Mouse (Mus musculus): ENCODE measurements around the gene Sema3e. TPM values are rescaled to one million over a fixed set of nuclear protein-coding genes. Genes with fewer than 3 reads are reported as not detected.
A peak's percentile ranks its signal among the peaks of the same experiment; 100 is the strongest.

Gene Sema3e
- polyA plus RNA-seq, 1 experiment from 2014 or later = 5.5 TPM

DNA sequence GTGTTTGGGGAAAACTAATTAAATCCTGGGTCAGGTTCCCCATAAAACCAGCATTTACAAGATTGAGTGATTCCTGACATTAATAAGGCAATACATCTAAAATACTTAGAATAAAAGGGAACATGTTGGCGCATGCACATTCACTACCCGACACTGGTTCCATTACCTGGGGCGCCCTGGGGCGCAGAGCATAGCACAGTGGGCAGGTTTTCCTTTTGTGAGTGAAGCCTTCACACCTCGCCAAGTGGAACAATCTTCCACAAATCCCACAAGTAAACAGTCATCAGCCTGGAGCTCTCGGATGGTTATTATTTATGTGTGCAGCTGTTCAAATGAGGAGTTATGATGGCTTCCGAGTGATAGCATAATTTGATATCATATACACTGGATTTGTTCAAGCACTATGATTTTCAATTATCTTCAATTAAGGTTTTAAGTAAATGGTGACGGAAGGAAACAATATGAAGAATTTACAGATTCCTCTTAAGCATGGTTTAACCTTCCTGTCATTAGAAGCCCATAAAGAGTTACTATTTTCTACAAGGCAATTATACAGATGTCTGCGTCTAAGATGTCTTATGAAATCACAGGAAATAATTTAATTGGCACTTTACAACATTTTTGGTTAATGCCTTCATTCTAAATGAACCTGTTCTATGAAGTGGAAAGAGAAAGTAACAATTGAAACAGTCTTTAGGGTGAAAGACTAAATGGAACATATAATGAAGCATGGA is 65.0 kb downstream of the Sema3e start:
- no peaks in the 10 kb centered on the region for H3K9me3 ChIP-seq
- H3K36me3 ChIP-seq = no peaks in the 10 kb centered on the region
- ATAC-seq (ENCODE audit: low FRiP score, low read depth) = peak; percentile 64
- 49% methylated on average over 9 of the region's 9 CpGs for WGBS
- no peak overlapping the region for H3K27ac ChIP-seq
- no peak overlapping the region for H3K9ac ChIP-seq
- no peak overlapping the region for H3K4me2 ChIP-seq (replicated peaks)
- H3K4me1 ChIP-seq = peaks cover 19% of the 10 kb centered on the region; the same call in 1 of the 2 replicates
- H3K27me3 ChIP-seq = no peaks in the 10 kb centered on the region
- H3K4me3 ChIP-seq = no peak overlapping the region

DNA sequence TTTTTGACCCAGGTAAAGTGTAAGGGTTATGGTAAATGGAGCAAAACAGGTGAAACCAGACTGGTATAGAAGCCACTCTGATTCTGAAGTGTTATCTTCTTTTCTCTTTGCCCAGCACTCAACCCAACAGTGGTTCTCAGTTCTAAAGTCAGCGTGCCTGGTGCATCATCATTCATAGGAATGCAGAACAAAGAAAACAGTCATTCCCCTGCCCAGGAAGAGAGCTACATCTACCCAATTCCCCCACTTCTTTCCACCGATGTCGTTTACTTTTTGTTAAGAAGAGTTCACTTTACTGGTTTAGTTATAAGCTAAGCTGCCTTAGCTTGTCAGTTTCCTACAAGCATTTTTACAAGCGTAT is 65.5 kb downstream of the Sema3e start:
- WGBS = 47% methylated on average over 4 of the region's 4 CpGs
- Histone ChIP-seq H3K36me3 (no peaks in the 10 kb centered on the region), H3K4me1 (peaks cover 19% of the 10 kb centered on the region; the same call in 1 of the 2 replicates), H3K27me3 (no peaks in the 10 kb centered on the region), H3K27ac (no peak overlapping the region), H3K9ac (no peak overlapping the region), H3K4me2 (replicated peaks) (no peak overlapping the region), H3K4me3 (no peak overlapping the region), H3K9me3 (no peaks in the 10 kb centered on the region)
- no peak for ATAC-seq (ENCODE audit: low FRiP score, low read depth)

DNA sequence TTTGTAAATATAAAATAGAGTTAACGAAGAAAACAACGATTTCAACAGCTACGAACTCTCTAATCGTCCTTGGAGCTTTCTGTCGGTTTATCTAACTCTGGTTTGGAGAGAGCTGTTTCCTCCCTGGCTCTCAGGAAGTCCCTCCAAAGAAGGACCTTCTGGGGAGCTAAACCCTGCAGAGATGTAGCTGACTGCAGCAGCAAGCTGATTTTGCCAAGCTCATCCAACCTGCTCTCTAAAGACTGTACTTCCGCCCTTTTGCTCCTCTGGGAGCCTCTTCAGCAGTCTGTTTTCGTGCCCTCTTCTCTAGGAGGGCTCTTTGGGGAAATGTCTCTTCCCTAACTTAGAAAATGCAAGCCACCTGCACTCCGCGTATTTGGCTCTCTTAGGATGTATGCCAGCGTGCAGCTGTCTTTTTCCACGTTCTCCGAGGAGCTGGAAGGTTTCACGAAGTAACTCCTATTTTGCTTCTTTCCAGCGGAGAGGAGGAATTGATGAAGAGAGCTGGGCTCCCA is 67.2 kb downstream of the Sema3e start:
- Histone ChIP-seq H3K4me2 (replicated peaks) (peak overlapping the region; percentile 40), H3K4me1 (peaks cover 19% of the 10 kb centered on the region; the same call in 1 of the 2 replicates), H3K36me3 (no peaks in the 10 kb centered on the region), H3K27ac (no peak overlapping the region), H3K9me3 (no peaks in the 10 kb centered on the region), H3K27me3 (no peaks in the 10 kb centered on the region), H3K9ac (no peak overlapping the region), H3K4me3 (no peak overlapping the region)
- ATAC-seq (ENCODE audit: low FRiP score, low read depth) = no peak
- 40% methylated on average over 14 of the region's 14 CpGs for WGBS

DNA sequence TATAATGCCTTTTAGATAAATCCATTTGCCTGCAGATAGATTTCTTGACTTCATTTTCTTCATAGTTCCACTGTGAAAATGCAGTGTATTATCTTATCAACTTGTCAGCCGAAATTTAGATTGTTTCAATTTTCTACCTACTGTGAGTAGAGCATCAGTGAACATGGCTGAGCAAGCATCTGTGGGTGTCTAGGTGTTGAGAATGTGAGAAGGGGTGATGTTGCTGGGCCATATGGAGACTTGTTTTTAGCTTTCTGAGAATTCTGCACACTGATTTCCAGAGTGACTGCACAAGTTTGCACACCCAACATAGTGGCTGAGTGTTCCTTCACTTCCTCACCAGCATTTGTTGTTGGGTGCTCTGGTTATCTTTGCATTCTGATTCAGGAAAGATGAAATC is 71.1 kb downstream of the Sema3e start:
- H3K4me1 ChIP-seq = peaks cover 7% of the 10 kb centered on the region; the same call in 1 of the 2 replicates
- no peak for ATAC-seq (ENCODE audit: low FRiP score, low read depth)
- no peaks in the 10 kb centered on the region for H3K27me3 ChIP-seq
- H3K4me3 ChIP-seq = no peak overlapping the region
- no peak overlapping the region for H3K4me2 ChIP-seq (replicated peaks)
- H3K27ac ChIP-seq = no peak overlapping the region
- no peaks in the 10 kb centered on the region for H3K36me3 ChIP-seq
- WGBS = 89% methylated on average over 1 of the region's 1 CpGs
- no peaks in the 10 kb centered on the region for H3K9me3 ChIP-seq
- H3K9ac ChIP-seq = no peak overlapping the region

DNA sequence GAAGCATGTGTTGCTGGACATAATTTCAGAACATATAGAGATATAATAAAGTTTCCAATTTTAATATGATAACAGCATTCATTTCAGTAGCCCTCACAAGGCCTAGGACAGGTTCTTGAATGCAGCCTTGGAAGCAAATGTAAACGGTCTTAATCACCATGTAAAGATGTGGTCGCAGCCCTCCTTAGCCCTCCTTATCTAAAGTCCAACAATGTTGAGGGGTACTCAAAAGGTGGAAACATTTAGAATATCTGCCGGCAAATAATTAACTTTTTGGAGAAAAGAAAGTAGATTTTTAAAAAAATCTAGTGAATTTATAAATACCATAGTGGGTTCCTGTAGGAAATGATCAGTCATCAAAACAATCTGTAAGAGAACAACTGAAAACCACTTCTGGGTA is 73.6 kb downstream of the Sema3e start:
- Histone ChIP-seq H3K27ac (no peak overlapping the region), H3K4me3 (no peak overlapping the region), H3K9me3 (no peaks in the 10 kb centered on the region), H3K27me3 (no peaks in the 10 kb centered on the region), H3K4me1 (no peaks in the 10 kb centered on the region), H3K4me2 (replicated peaks) (no peak overlapping the region), H3K9ac (no peak overlapping the region), H3K36me3 (no peaks in the 10 kb centered on the region)
- ATAC-seq (ENCODE audit: low FRiP score, low read depth) = no peak
- 81% methylated on average over 3 of the region's 3 CpGs for WGBS

DNA sequence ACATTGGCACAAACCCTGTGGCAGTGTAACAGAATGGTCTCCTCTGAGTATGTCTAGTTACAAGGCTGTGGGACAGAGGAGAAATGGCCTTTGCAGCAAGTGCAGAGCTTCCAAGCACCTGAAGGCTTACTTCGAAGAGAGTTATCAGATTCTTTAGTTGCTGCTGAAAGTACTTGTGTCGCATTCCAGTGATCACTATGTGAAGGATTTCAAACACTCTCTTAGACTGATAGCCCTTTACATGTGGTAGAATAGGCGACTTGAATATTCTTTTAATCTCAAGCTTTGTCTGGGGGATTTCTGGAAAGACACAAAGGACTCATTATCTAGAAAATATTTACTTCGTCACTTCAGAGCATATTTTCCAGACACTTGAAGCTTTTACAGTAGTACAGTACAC is 82.3 kb downstream of the Sema3e start:
- H3K4me3 ChIP-seq = no peak overlapping the region
- no peak overlapping the region for H3K9ac ChIP-seq
- ATAC-seq (ENCODE audit: low FRiP score, low read depth) = no peak
- H3K4me1 ChIP-seq = no peaks in the 10 kb centered on the region
- H3K9me3 ChIP-seq = no peaks in the 10 kb centered on the region
- H3K4me2 ChIP-seq (replicated peaks) = no peak overlapping the region
- no peaks in the 10 kb centered on the region for H3K36me3 ChIP-seq
- no peaks in the 10 kb centered on the region for H3K27me3 ChIP-seq
- 81% methylated on average over 4 of the region's 4 CpGs for WGBS
- H3K27ac ChIP-seq = no peak overlapping the region

DNA sequence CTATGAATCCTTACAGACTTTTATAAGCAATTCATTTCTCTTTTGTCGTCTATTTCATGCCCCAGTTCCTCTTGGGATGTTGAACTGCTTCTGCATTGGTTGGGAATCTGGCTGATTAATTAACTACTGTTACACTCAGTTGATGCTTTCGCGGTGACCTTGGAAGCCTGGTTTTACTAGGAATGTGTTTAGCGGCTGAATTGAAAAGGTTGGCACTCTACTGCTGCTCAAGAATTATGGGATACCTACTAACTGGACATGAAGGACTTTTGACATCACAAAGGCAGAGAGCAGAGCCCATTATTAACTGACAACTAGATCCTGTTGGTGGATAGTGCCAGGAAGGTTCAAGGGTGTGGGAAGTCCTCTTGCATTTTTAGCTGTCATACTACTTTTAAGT is 83.9 kb downstream of the Sema3e start:
- H3K36me3 ChIP-seq = no peaks in the 10 kb centered on the region
- no peaks in the 10 kb centered on the region for H3K9me3 ChIP-seq
- WGBS = 91% methylated on average over 4 of the region's 4 CpGs
- H3K9ac ChIP-seq = no peak overlapping the region
- no peaks in the 10 kb centered on the region for H3K4me1 ChIP-seq
- no peak overlapping the region for H3K4me3 ChIP-seq
- no peaks in the 10 kb centered on the region for H3K27me3 ChIP-seq
- no peak for ATAC-seq (ENCODE audit: low FRiP score, low read depth)
- no peak overlapping the region for H3K4me2 ChIP-seq (replicated peaks)
- H3K27ac ChIP-seq = no peak overlapping the region

DNA sequence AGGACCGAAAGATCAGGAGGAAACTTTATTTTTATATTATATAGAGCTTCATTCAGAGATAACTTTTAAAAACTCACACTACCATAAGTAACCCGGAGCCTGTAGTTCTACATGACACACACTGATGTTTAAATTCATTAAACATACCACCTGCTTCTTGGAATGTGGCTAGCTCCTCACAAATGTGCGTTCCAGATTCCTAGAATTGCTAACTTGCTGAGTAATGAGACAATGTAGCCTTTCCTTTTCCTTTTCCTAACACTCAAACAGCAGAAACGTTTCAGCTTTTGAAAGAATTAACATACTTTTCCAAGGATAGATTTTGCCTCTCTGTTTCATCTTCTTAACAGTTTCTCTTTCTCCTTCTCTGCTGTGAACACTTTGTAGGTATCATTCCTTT is 86.3 kb downstream of the Sema3e start:
- no peak overlapping the region for H3K27ac ChIP-seq
- no peaks in the 10 kb centered on the region for H3K27me3 ChIP-seq
- no peaks in the 10 kb centered on the region for H3K9me3 ChIP-seq
- H3K36me3 ChIP-seq = no peaks in the 10 kb centered on the region
- H3K4me3 ChIP-seq = no peak overlapping the region
- ATAC-seq (ENCODE audit: low FRiP score, low read depth) = no peak
- no peaks in the 10 kb centered on the region for H3K4me1 ChIP-seq
- H3K4me2 ChIP-seq (replicated peaks) = no peak overlapping the region
- no peak overlapping the region for H3K9ac ChIP-seq
- WGBS = 71% methylated on average over 4 of the region's 4 CpGs

DNA sequence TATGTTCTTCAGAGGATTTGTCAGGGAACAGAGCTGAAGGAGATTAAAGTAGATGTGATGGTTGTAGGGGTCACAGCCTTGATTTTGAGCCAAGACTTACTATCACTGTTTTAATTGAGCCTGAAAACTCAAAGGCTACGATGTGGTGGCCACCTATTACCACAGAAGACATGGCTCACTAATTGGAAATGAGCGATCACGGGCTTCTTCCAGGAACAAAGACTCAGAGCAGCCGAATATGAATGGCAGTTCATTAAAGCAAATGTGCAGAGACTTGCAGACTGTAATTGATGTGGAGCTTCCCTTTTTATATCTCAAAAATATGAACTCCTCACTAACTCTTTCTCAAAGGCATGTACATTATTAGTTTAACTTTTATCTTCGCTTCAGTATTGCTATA is 96.8 kb downstream of the Sema3e start:
- H3K4me3 ChIP-seq = no peak overlapping the region
- H3K4me2 ChIP-seq (replicated peaks) = no peak overlapping the region
- no peaks in the 10 kb centered on the region for H3K4me1 ChIP-seq
- H3K9ac ChIP-seq = no peak overlapping the region
- no peak overlapping the region for H3K27ac ChIP-seq
- no peak for ATAC-seq (ENCODE audit: low FRiP score, low read depth)
- no peaks in the 10 kb centered on the region for H3K9me3 ChIP-seq
- no peaks in the 10 kb centered on the region for H3K27me3 ChIP-seq
- WGBS = 63% methylated on average over 5 of the region's 5 CpGs
- H3K36me3 ChIP-seq = no peaks in the 10 kb centered on the region

DNA sequence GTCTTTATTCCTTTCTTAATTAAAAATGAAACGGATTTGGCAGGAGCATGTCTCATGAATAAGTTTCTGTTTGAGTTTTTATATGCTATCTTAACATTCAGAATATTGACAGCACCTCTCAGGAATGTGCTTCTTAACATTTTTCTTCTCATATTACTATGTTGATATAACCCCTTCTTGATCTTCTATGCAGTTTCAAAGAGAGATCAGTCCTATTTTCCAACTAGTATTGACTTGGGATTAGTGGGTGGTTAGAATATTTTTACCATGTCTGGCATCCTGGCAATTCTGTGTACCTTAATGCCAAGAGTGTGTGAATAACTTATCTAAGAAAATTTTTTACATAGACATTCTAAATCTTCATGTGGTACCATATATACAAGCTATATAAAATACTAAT is 101.5 kb downstream of the Sema3e start:
- no peak for ATAC-seq (ENCODE audit: low FRiP score, low read depth)
- Histone ChIP-seq H3K4me1 (no peaks in the 10 kb centered on the region), H3K9ac (no peak overlapping the region), H3K36me3 (no peaks in the 10 kb centered on the region), H3K27ac (no peak overlapping the region), H3K4me3 (no peak overlapping the region), H3K9me3 (no peaks in the 10 kb centered on the region), H3K27me3 (no peaks in the 10 kb centered on the region), H3K4me2 (replicated peaks) (no peak overlapping the region)
- WGBS = 42% methylated on average over 1 of the region's 1 CpGs

DNA sequence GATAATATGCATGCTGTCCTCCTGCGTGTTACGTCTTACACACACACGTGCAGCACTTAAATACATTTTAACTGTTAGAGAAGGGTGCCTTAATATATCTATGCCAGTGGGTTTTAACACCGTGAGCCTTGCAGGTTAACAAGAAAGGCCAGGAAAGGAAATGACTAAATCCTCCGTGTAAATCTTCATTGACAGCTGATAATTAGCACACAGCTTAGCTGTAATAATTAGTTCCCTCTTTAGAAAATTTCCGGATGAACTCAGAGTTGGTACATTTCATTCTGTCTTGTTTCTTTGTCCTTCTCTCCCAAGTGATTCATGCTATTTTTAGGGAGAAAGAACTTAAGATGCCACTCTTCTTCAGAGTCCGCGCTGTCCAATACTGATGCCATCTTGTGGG is 110.9 kb downstream of the Sema3e start:
- Histone ChIP-seq H3K4me2 (replicated peaks) (no peak overlapping the region), H3K27me3 (no peaks in the 10 kb centered on the region), H3K4me3 (no peak overlapping the region), H3K36me3 (no peaks in the 10 kb centered on the region), H3K9ac (no peak overlapping the region), H3K9me3 (no peaks in the 10 kb centered on the region), H3K27ac (no peak overlapping the region), H3K4me1 (no peaks in the 10 kb centered on the region)
- ATAC-seq (ENCODE audit: low FRiP score, low read depth) = no peak
- 28% methylated on average over 8 of the region's 8 CpGs for WGBS

DNA sequence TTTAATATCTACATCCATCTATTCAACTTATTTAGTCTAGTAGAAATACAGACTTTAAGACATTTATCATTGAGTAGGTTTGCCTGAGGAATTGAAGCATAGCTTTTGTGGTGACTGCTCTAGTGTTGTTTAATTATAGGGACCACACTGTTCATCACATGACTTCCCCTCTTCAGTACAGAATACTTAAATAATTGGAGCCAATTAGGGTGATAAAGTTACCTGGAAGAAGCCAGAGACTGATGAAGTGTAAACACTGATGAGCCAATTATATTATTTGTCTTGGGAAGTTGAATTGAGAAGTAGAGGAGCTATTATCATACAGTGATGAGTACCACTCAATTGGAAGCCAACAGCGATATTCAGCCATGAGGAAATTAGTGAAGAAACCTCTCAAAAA is 113.6 kb downstream of the Sema3e start:
- H3K4me1 ChIP-seq = no peaks in the 10 kb centered on the region
- no peak overlapping the region for H3K9ac ChIP-seq
- H3K4me3 ChIP-seq = no peak overlapping the region
- no peak overlapping the region for H3K4me2 ChIP-seq (replicated peaks)
- no peaks in the 10 kb centered on the region for H3K27me3 ChIP-seq
- no peak for ATAC-seq (ENCODE audit: low FRiP score, low read depth)
- no peaks in the 10 kb centered on the region for H3K36me3 ChIP-seq
- WGBS = 90% methylated on average over 1 of the region's 1 CpGs
- no peaks in the 10 kb centered on the region for H3K9me3 ChIP-seq
- H3K27ac ChIP-seq = no peak overlapping the region

DNA sequence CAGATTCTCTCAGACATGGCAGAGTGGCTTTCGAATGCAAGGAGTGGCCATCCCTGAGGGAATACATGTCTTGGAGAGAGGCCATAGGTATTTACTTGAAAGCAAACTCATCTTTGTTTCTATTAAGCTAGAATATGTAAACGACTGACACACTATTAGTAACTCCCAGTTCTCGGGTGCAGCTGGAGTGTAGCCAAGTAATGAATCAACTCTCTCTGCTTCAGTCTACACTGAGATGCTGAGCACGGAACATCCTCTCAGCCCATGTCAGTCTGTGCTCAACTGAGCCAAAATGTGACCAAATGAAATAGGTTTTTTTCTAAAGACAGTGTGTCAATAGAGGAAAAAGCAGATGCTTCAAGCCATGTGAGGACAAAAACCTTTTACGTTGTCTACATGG is 137.5 kb downstream of the Sema3e start:
- H3K27me3 ChIP-seq = no peaks in the 10 kb centered on the region

More for the DNA sequence above, 137.5 kb downstream of the Sema3e start:
- H3K9ac ChIP-seq = no peak overlapping the region
- H3K4me1 ChIP-seq = no peaks in the 10 kb centered on the region
- no peak for ATAC-seq (ENCODE audit: low FRiP score, low read depth)
- H3K9me3 ChIP-seq = no peaks in the 10 kb centered on the region
- no peak overlapping the region for H3K4me3 ChIP-seq
- no peak overlapping the region for H3K27ac ChIP-seq
- H3K4me2 ChIP-seq (replicated peaks) = no peak overlapping the region
- WGBS = 86% methylated on average over 5 of the region's 5 CpGs
- H3K36me3 ChIP-seq = no peaks in the 10 kb centered on the region

Measured in limb, embryonic 13.5 days (tissue).